Mouse (Mus musculus) hindbrain, postnatal 0 days (tissue): Measurements from ENCODE around the gene Fscn1. TPM values are rescaled to one million over a fixed set of nuclear protein-coding genes. Genes with fewer than 3 reads are reported as not detected.
A peak's percentile ranks its signal among the peaks of the same experiment; 100 is the strongest.

Source experiments
- ATAC-seq: fragments of 200-750 bp; cut with Nextera tagmentation; 2 replicates; pipeline ENCODE4 v1.8.0; 2017; ENCODE audit warnings: mild to moderate bottlenecking, moderate TSS enrichment, moderate library complexity
- DNase-seq: peaks from one replicate; pipeline ENCODE4 v3.0.0-alpha.2; 2015; ENCODE audit warnings: low spot score
- H3K27ac ChIP-seq: fragments of 300-500 bp; sonication (generic); 2 replicates; pipeline ENCODE4 v1.5.1; 2014; ENCODE audit warnings: mild to moderate bottlenecking
- H3K27me3 ChIP-seq: fragments of 300-500 bp; sonication (generic); 2 replicates; pipeline ENCODE4 v1.6.1; 2014; ENCODE audit warnings: low read length, mixed read lengths; ENCODE audit not compliant: insufficient read depth
- H3K36me3 ChIP-seq: fragments of 300-500 bp; sonication (generic); 2 replicates; pipeline ENCODE4 v1.6.1; 2014; ENCODE audit warnings: low read length, mixed read lengths; ENCODE audit not compliant: insufficient read depth
- H3K4me1 ChIP-seq: fragments of 300-500 bp; sonication (generic); 2 replicates; pipeline ENCODE4 v1.6.1; 2014; ENCODE audit warnings: antibody characterized with exemption, low read length, mixed read lengths; ENCODE audit not compliant: insufficient read depth
- H3K4me2 ChIP-seq: fragments of 300-500 bp; sonication (generic); 2 replicates; pipeline ENCODE4 v1.6.1; 2014; ENCODE audit warnings: low read depth, mild to moderate bottlenecking, low read length, moderate library complexity, mixed read lengths
- H3K4me3 ChIP-seq: fragments of 300-500 bp; sonication (generic); 2 replicates; pipeline ENCODE4 v1.5.1; 2014; ENCODE audit warnings: low read length
- H3K9ac ChIP-seq: fragments of 300-500 bp; sonication (generic); replicated peaks from 2 replicates; pipeline ENCODE4 v1.6.1; 2014; ENCODE audit warnings: mild to moderate bottlenecking, low read length, moderate library complexity, mixed read lengths
- H3K9me3 ChIP-seq: fragments of 300-500 bp; sonication (generic); 2 replicates; pipeline ENCODE4 v1.6.1; 2016; ENCODE audit warnings: low read length, mixed read lengths
- CTCF ChIP-seq: IDR thresholded peaks from 2 replicates; pipeline ENCODE4 v1.5.1; 2016; ENCODE audit warnings: antibody characterized with exemption, control low read depth, low read depth
- WGBS: fragments of 180-500 bp; shearing (Covaris S2); extraction: QIAGEN DNeasy Blood & Tissue Kit; methylation state at CpG from one replicate; pipeline ENCODE4 v1.1.7; 2014; 5-methylcytosine and 5-hydroxymethylcytosine counted together
- polyA plus RNA-seq: library from polyadenylated mRNA; unstranded; fragments of >200 nt; fragmentation: Nextera tagmentation; extraction: Ambion mirVana; gene quantifications from 2 replicates; pipeline ENCODE4 v1.2.1, GENCODE M21; 2015
- total RNA-seq: library from RNA; depleted of rRNA; stranded (reverse); fragments of >200 nt; gene quantifications from 2 replicates; pipeline ENCODE4 v1.2.3, GENCODE M21; 2014

The Fscn1 gene
- total and polyA plus RNA-seq, 2 experiments from 2014 or later = 457 to 613 TPM

DNA sequence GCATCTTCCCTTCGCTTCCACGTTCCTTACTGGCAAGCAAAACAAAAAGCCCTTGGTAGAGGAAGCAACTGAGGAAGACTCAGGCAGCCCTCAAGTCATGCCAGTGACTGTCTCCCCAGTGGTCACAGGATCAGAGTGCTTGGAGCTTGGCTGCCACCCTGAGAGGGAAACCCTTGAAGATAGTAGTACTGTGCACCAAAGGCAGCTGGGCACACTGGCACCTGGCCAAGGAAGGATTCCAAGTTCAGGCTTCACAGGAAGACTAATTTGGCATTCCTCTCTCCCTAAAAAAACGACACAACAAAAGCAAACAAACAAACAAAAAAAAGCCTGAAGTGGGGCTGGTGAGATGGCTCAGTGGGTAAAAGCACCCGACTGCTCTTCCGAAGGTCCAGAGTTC is 28.4 kb downstream of the Fscn1 start:
- Histone ChIP-seq H3K36me3 (peaks cover 17% of the 10 kb centered on the region; the same call in 1 of the 2 replicates), H3K4me1 (no peaks in the 10 kb centered on the region), H3K4me2 (no peak overlapping the region), H3K9me3 (no peaks in the 10 kb centered on the region), H3K9ac (no peak overlapping the region), H3K27me3 (no peaks in the 10 kb centered on the region), H3K4me3 (no peak overlapping the region), H3K27ac (no peak overlapping the region; the same call in 1 of the 2 replicates)
- no peak for TF ChIP-seq CTCF
- ATAC-seq (peak; percentile 69), DNase-seq (peak; percentile 81)
- WGBS = 42% methylated on average over 5 of the region's 5 CpGs

DNA sequence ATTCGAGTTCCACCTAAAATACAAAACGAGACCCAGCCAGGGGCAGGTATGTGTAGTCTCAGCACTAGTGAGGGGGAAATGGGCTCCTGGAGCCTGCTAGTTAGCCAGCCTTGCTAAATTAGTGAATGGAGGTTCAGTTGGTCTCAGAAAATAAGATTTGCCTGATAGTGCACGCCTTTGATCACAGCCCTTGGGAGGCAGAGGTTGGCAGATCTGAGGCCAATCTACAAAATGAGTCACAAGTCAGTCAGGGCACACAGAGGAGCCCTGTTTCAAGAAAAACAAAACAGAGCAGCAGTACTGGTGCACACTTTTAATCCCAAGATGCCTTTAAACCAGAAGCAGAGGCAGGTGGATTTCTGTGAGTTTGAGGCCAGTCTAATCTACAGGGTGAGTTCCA is 29.0 kb downstream of the Fscn1 start:
- DNase-seq = no peak
- no peak overlapping the region for H3K4me3 ChIP-seq
- H3K4me1 ChIP-seq = no peaks in the 10 kb centered on the region
- H3K36me3 ChIP-seq = peaks cover 17% of the 10 kb centered on the region; the same call in 1 of the 2 replicates
- no peak for TF ChIP-seq CTCF
- ATAC-seq = no peak
- no peak overlapping the region for H3K4me2 ChIP-seq
- no peaks in the 10 kb centered on the region for H3K27me3 ChIP-seq
- no peaks in the 10 kb centered on the region for H3K9me3 ChIP-seq
- 78% methylated on average over 3 of the region's 3 CpGs for WGBS
- H3K27ac ChIP-seq = no peak overlapping the region
- H3K9ac ChIP-seq = no peak overlapping the region

DNA sequence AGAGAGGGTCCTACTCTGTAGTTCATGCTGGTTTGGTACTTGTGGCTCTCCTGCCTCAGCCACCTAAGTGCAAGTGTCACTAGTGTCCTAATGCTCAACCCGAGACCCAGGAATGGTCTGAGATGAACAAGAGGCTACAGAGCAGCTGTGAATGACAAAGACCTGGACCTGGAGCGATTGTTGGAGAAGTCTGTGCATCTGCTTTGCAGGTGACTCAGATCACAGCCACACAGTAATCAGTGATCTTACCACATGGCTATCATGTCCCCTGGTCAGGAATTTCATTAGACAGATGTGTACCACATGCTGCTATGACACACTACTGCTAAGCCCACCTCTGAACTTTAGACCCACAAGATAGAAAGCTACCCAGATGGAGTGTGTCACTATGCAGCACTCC is 34.6 kb downstream of the Fscn1 start:
- Histone ChIP-seq H3K9me3 (no peaks in the 10 kb centered on the region), H3K9ac (no peak overlapping the region), H3K27ac (no peak overlapping the region), H3K36me3 (peaks cover 21% of the 10 kb centered on the region; the same call in 1 of the 2 replicates), H3K4me1 (no peaks in the 10 kb centered on the region), H3K27me3 (no peaks in the 10 kb centered on the region), H3K4me2 (no peak overlapping the region), H3K4me3 (no peak overlapping the region)
- DNase-seq (no peak), ATAC-seq (no peak)
- TF ChIP-seq CTCF = no peak
- WGBS = 94% methylated on average over 2 of the region's 2 CpGs

- Histone ChIP-seq H3K4me3 (no peak overlapping the region), H3K27ac (peak overlapping the region; percentile 32; the same call in 1 of the 2 replicates), H3K4me2 (no peak overlapping the region), H3K36me3 (peaks cover 13% of the 10 kb centered on the region; the same call in 1 of the 2 replicates), H3K9ac (no peak overlapping the region), H3K9me3 (no peaks in the 10 kb centered on the region), H3K27me3 (no peaks in the 10 kb centered on the region), H3K4me1 (peaks cover 9% of the 10 kb centered on the region; the same call in 1 of the 2 replicates)
- WGBS = 76% methylated on average over 9 of the region's 9 CpGs
- no peak for DNase-seq
- no peak for ATAC-seq
- no peak for TF ChIP-seq CTCF
Measured at GRCm38 (mm10) chr5:142997526-142997925, 37.4 kb downstream of the Fscn1 start.

DNA sequence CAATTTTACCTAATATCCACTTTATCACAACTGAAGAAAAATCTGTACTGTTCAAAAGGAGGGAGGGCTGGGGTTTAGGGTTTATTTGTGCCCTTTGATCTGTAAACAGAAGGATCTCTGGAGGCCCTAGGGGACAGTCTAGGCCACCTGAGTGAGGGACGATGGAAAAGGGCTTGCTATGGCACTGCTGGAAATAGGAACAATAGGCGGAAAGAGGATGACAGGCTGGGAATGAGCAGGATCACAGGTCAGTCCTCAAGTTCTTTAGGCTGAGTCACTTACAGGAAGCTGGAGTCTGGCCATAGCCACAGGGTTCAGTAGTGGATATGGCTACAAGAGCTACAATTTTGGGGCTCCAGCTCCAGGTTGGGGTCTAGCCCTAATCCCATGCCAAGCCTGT is 38.0 kb downstream of the Fscn1 start:
- Histone ChIP-seq H3K9me3 (no peaks in the 10 kb centered on the region), H3K4me2 (no peak overlapping the region), H3K27ac (0 out of 2 replicates have a peak overlapping the region, but pooled peaks have one; percentile 32), H3K27me3 (no peaks in the 10 kb centered on the region), H3K4me3 (no peak overlapping the region), H3K4me1 (peaks cover 9% of the 10 kb centered on the region; the same call in 1 of the 2 replicates), H3K9ac (no peak overlapping the region), H3K36me3 (peaks cover 7% of the 10 kb centered on the region; the same call in 1 of the 2 replicates)
- no peak for ATAC-seq
- WGBS = 42% methylated on average over 2 of the region's 2 CpGs
- TF ChIP-seq CTCF = no peak
- no peak for DNase-seq

- DNase-seq (no peak), ATAC-seq (no peak)
- H3K27me3 ChIP-seq = no peaks in the 10 kb centered on the region
- no peak overlapping the region for H3K27ac ChIP-seq
- H3K4me3 ChIP-seq = no peak overlapping the region
- no peak for TF ChIP-seq CTCF
- peaks cover 9% of the 10 kb centered on the region; the same call in 1 of the 2 replicates for H3K4me1 ChIP-seq
- no peaks in the 10 kb centered on the region for H3K9me3 ChIP-seq
- WGBS = 59% methylated on average over 4 of the region's 4 CpGs
- no peak overlapping the region for H3K4me2 ChIP-seq
- no peak overlapping the region for H3K9ac ChIP-seq
- H3K36me3 ChIP-seq = peaks cover 8% of the 10 kb centered on the region; the same call in 1 of the 2 replicates
Measured at GRCm38 (mm10) chr5:143000091-143000490, 39.9 kb downstream of the Fscn1 start.
